Mouse (Mus musculus) embryonic facial prominence, embryonic 12.5 days (tissue): Measurements from ENCODE around the gene Carf. TPM values are rescaled to one million over a fixed set of nuclear protein-coding genes. Genes with fewer than 3 reads are reported as not detected.

ENCODE experiments used
- ATAC-seq: fragments of 200-750 bp; cut with Nextera tagmentation; 2 replicates; pipeline ENCODE4 v1.8.0; 2017; ENCODE audit not compliant: insufficient number of reproducible peaks, insufficient read depth, low FRiP score, low TSS enrichment
- H3K27ac ChIP-seq: fragments of 300-500 bp; sonication (generic); 2 replicates; pipeline ENCODE4 v1.5.1; 2016; ENCODE audit warnings: mild to moderate bottlenecking
- H3K27me3 ChIP-seq: fragments of 300-500 bp; sonication (generic); 2 replicates; pipeline ENCODE4 v1.6.1; 2016; ENCODE audit warnings: mild to moderate bottlenecking, moderate library complexity
- H3K36me3 ChIP-seq: fragments of 300-500 bp; sonication (generic); 2 replicates; pipeline ENCODE4 v1.6.1; 2016; ENCODE audit warnings: mild to moderate bottlenecking
- H3K4me1 ChIP-seq: fragments of 300-500 bp; sonication (generic); 2 replicates; pipeline ENCODE4 v1.6.1; 2016
- H3K4me2 ChIP-seq: fragments of 300-500 bp; sonication (generic); replicated peaks from 2 replicates; pipeline ENCODE4 v1.6.1; 2016; ENCODE audit warnings: mild to moderate bottlenecking, moderate library complexity
- H3K4me3 ChIP-seq: fragments of 300-500 bp; sonication (generic); 2 replicates; pipeline ENCODE4 v1.5.1; 2016; ENCODE audit warnings: mild to moderate bottlenecking
- H3K9ac ChIP-seq: fragments of 300-500 bp; sonication (generic); 2 replicates; pipeline ENCODE4 v1.6.1; 2016; ENCODE audit warnings: mild to moderate bottlenecking, moderate library complexity
- H3K9me3 ChIP-seq: fragments of 300-500 bp; sonication (generic); 2 replicates; pipeline ENCODE4 v1.6.1; 2016; ENCODE audit warnings: mild to moderate bottlenecking, moderate library complexity
- WGBS: fragments of 180-500 bp; shearing (Covaris S2); methylation state at CpG from one replicate; pipeline ENCODE4 v1.1.7; 2016; 5-methylcytosine and 5-hydroxymethylcytosine counted together
- polyA plus RNA-seq: library from polyadenylated mRNA; unstranded; fragments of >200 nt; fragmentation: Nextera tagmentation; extraction: Ambion mirVana; gene quantifications from 2 replicates; pipeline ENCODE4 v1.2.1, GENCODE M21; 2016

Carf gene
- polyA plus RNA-seq, 1 experiment from 2014 or later: 7.8 TPM

DNA sequence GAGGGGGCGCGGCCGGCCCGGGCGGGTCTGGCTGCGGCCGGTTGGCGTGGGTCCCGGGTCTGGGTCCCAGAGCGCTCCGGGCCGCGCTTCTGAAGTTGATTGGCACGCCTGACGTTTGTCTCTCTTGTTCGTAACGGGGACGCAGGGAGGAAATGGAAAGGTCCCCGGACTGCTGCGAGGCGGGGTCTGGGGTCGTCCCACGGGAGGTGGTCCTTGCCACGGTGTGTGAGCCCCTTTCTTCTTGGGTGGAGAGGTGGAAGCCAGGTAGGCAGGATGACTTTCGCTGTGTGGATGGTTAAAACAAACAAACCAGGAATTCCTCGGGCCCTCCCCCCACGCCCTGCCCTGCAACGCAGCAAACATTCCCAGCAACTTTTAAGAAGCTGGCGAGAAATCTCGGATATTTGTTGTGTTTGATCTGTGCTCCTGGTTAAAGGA is 82.8 kb downstream of the Carf start:
- peak overlapping the region; percentile 86 for H3K4me3 ChIP-seq
- under 1% methylated on average over 27 of the region's 30 CpGs for whole genome bisulfite sequencing
- peak overlapping the region; percentile 96 for H3K27ac ChIP-seq
- peaks cover 7% of the 10 kb centered on the region; the same call in 1 of the 2 replicates for H3K4me1 ChIP-seq
- no peaks in the 10 kb centered on the region for H3K36me3 ChIP-seq
- H3K27me3 ChIP-seq: no peaks in the 10 kb centered on the region
- peak overlapping the region; percentile 52 for H3K4me2 ChIP-seq
- H3K9me3 ChIP-seq: no peaks in the 10 kb centered on the region
- peak overlapping the region; percentile 84 for H3K9ac ChIP-seq
- ATAC-seq: peak; percentile 25; the same call in 1 of the 2 replicates

- Histone ChIP-seq H3K9ac (no peak overlapping the region), H3K27me3 (no peaks in the 10 kb centered on the region), H3K4me1 (no peaks in the 10 kb centered on the region), H3K4me2 (no peak overlapping the region), H3K36me3 (no peaks in the 10 kb centered on the region; the same call in 1 of the 2 replicates), H3K4me3 (no peak overlapping the region), H3K27ac (no peak overlapping the region), H3K9me3 (no peaks in the 10 kb centered on the region)
- no peak for ATAC-seq
These were observed 90.4 kb downstream of the Carf start for GRCm38 (mm10) chr1:60188454-60188853.

DNA sequence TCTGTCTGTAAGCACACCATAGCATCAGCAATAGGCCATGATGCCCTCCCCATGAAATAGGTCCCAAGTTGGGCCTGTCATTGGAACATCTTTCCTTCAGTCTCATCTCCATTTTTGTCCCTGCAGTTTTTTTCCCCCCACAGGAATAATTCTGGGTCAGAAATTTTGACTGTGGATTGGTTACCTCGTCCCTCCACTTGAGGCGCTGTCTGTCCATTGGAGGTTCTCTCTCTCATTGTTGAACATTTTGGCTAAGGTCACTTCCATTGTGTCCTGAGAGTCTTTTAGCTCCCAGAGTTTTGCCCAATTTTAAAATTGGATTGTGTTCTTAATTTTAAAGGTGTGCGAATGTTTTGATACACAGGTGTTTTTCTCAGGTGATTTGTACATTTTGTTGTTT is 98.8 kb downstream of the Carf start:
- Histone ChIP-seq H3K4me2 (no peak overlapping the region), H3K36me3 (peaks cover 11% of the 10 kb centered on the region), H3K27me3 (no peaks in the 10 kb centered on the region), H3K4me1 (no peaks in the 10 kb centered on the region), H3K4me3 (no peak overlapping the region), H3K27ac (no peak overlapping the region), H3K9ac (no peak overlapping the region), H3K9me3 (no peaks in the 10 kb centered on the region)
- ATAC-seq: no peak
- 72% methylated on average over 3 of the region's 3 CpGs for WGBS

DNA sequence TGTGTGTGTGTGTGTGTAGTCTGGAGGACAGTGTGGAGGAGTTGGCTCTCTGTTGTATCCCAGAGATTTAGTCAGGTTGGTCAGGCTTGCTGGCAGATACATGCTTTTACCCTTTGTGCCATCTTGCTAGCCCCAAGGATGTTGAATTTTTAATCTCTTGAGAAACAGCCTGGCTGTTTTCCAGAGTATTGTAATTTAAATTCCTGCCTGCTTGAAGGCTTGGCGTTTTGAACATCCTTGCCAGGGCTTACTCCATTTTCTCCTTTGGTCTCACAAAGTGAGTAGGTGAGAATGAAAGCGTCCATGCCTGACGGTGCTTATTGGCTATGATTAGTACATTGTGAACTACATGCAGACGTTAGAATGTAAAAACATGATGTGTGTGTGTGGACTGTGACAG is 101.0 kb downstream of the Carf start:
- Histone ChIP-seq H3K9me3 (no peaks in the 10 kb centered on the region), H3K9ac (no peak overlapping the region), H3K36me3 (peaks cover 30% of the 10 kb centered on the region), H3K4me2 (no peak overlapping the region), H3K4me1 (no peaks in the 10 kb centered on the region), H3K27me3 (no peaks in the 10 kb centered on the region), H3K27ac (no peak overlapping the region), H3K4me3 (no peak overlapping the region)
- 82% methylated on average over 4 of the region's 4 CpGs for WGBS
- ATAC-seq: no peak

Other genes with a start within 250 kb of the Carf start
- gene Fam117b, start 185.2 kb upstream of the Carf start, polyA plus RNA-seq: 19.2 and 21.1 TPM in 2 replicates
- gene Ica1l, start 55.1 kb upstream of the Carf start, polyA plus RNA-seq: 1.4 and 2.1 TPM in 2 replicates
- gene Wdr12, start 398 bp downstream of the Carf start, polyA plus RNA-seq: 48.3 and 49.4 TPM in 2 replicates
- gene Nbeal1, start 82.4 kb downstream of the Carf start, polyA plus RNA-seq: 10.6 and 10.9 TPM in 2 replicates
- 20.6 and 21.8 TPM in 2 replicates for gene Cyp20a1, start 245.1 kb downstream of the Carf start, polyA plus RNA-seq